Mouse (Mus musculus): ENCODE results near the gene Amh. TPM values are rescaled to one million over a fixed set of nuclear protein-coding genes. Genes with fewer than 3 reads are reported as not detected.

Amh gene
- polyA plus RNA-seq, 1 experiment from 2014 or later = 0.07 TPM

GRCm38 (mm10) chr10:80779565-80779964 is 25.5 kb upstream of the Amh start:
- H3K9ac ChIP-seq (replicated peaks; ENCODE audit: low read depth) = no peak overlapping the region
- ATAC-seq (no peak), DNase-seq (ENCODE audit: low spot score) (no peak)
- H3K4me2 ChIP-seq (replicated peaks; ENCODE audit: low read depth, low read length) = no peak overlapping the region
- no peak overlapping the region for H3K27ac ChIP-seq (ENCODE audit: low read length)
- H3K9me3 ChIP-seq (ENCODE audit: low read length) = no peaks in the 10 kb centered on the region
- no peaks in the 10 kb centered on the region for H3K27me3 ChIP-seq (replicated peaks; ENCODE audit: insufficient read depth, low read length)
- TF ChIP-seq CTCF (IDR thresholded peaks at IDR 0.05) (no peak), EP300 (IDR thresholded peaks at IDR 0.05) (no peak)
- H3K4me3 ChIP-seq (ENCODE audit: low read depth, low read length) = no peak overlapping the region
- no peaks in the 10 kb centered on the region for H3K4me1 ChIP-seq (ENCODE audit: insufficient read depth, low read depth, low read length)
- H3K36me3 ChIP-seq (ENCODE audit: insufficient read depth, low read length) = peaks cover 53% of the 10 kb centered on the region

DNA sequence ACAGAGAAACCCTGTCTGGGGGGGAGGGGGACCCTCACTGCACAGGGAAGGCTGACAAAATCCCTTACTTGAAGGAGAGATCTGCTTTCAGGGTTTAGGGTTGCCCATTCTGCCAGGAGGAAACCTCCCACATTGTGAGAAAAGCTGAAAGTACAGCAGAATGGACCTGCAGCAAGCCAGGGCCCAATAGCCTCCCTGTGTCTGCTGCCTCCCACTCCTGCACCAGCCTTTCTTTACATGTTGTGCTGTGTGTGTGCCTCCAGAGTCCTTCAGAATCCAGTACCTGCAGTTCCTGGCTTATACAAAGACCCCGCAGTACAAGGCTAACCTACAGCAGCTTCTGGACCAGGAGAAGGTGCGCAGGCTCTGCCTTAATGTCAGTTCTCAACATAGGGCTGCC is 20.7 kb upstream of the Amh start:
- Histone ChIP-seq H3K36me3 (ENCODE audit: insufficient read depth, low read length) (peaks cover 75% of the 10 kb centered on the region), H3K27me3 (replicated peaks; ENCODE audit: insufficient read depth, low read length) (no peaks in the 10 kb centered on the region), H3K9ac (replicated peaks; ENCODE audit: low read depth) (no peak overlapping the region), H3K4me1 (ENCODE audit: insufficient read depth, low read depth, low read length) (no peaks in the 10 kb centered on the region), H3K4me2 (replicated peaks; ENCODE audit: low read depth, low read length) (no peak overlapping the region), H3K9me3 (ENCODE audit: low read length) (no peaks in the 10 kb centered on the region), H3K4me3 (ENCODE audit: low read depth, low read length) (no peak overlapping the region), H3K27ac (ENCODE audit: low read length) (no peak overlapping the region)
- no peak for DNase-seq (ENCODE audit: low spot score)
- TF ChIP-seq EP300 (IDR thresholded peaks at IDR 0.05) (no peak), CTCF (IDR thresholded peaks at IDR 0.05) (no peak)
- 98% methylated on average over 2 of the region's 2 CpGs for WGBS
- no peak for ATAC-seq

DNA sequence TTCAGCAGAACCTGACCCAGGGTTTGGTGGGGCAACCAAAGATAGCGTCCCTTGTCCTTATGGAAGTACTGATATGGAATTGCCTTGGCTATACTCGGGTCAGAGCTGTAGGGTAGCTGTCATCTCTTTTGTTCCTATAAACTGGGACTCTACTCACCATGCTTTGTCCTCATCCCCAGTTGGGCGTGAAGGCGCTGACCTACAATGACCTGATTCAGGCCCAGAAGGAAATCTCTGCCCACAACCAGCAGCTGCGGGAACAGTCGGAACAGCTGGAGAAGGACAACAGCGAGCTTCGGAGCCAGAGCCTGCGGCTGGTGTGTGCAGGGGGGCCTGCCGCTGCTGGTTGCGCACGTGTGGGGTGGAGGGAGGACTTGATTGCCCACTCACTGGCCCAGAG is 20.2 kb upstream of the Amh start:
- Histone ChIP-seq H3K36me3 (ENCODE audit: insufficient read depth, low read length) (peaks cover 76% of the 10 kb centered on the region), H3K4me1 (ENCODE audit: insufficient read depth, low read depth, low read length) (no peaks in the 10 kb centered on the region), H3K27ac (ENCODE audit: low read length) (no peak overlapping the region), H3K9me3 (ENCODE audit: low read length) (no peaks in the 10 kb centered on the region), H3K4me3 (ENCODE audit: low read depth, low read length) (no peak overlapping the region), H3K9ac (replicated peaks; ENCODE audit: low read depth) (no peak overlapping the region), H3K27me3 (replicated peaks; ENCODE audit: insufficient read depth, low read length) (no peaks in the 10 kb centered on the region), H3K4me2 (replicated peaks; ENCODE audit: low read depth, low read length) (no peak overlapping the region)
- DNase-seq (ENCODE audit: low spot score) (no peak), ATAC-seq (no peak)
- no peak for TF ChIP-seq CTCF (IDR thresholded peaks at IDR 0.05)
- TF ChIP-seq EP300 (IDR thresholded peaks at IDR 0.05) = no peak
- 91% methylated on average over 12 of the region's 12 CpGs for WGBS

DNA sequence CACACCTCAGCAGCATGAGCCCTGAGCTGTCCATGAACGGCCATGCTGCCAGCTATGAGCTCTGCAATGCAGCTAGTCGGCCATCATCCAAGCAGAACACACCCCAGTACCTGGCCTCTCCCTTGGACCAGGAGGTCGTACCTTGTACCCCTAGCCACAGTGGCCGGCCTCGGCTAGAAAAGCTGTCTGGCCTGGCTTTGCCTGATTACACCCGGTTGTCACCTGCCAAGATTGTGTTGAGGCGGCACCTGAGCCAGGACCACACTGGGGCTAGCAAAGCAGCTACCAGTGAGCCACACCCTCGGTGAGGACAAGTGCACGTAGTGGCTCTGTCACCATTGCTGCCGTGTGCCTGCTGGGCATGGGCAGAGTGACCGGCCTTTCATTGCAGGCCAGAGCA is 19.1 kb upstream of the Amh start:
- no peak overlapping the region for H3K4me3 ChIP-seq (ENCODE audit: low read depth, low read length)
- H3K9me3 ChIP-seq (ENCODE audit: low read length) = no peaks in the 10 kb centered on the region
- H3K9ac ChIP-seq (replicated peaks; ENCODE audit: low read depth) = no peak overlapping the region
- H3K4me2 ChIP-seq (replicated peaks; ENCODE audit: low read depth, low read length) = no peak overlapping the region
- ATAC-seq (no peak), DNase-seq (ENCODE audit: low spot score) (no peak)
- 91% methylated on average over 11 of the region's 11 CpGs for WGBS
- no peak for TF ChIP-seq CTCF (IDR thresholded peaks at IDR 0.05)
- TF ChIP-seq EP300 (IDR thresholded peaks at IDR 0.05) = no peak
- peaks cover 82% of the 10 kb centered on the region for H3K36me3 ChIP-seq (ENCODE audit: insufficient read depth, low read length)
- H3K4me1 ChIP-seq (ENCODE audit: insufficient read depth, low read depth, low read length) = no peaks in the 10 kb centered on the region
- no peak overlapping the region for H3K27ac ChIP-seq (ENCODE audit: low read length)
- no peaks in the 10 kb centered on the region for H3K27me3 ChIP-seq (replicated peaks; ENCODE audit: insufficient read depth, low read length)

DNA sequence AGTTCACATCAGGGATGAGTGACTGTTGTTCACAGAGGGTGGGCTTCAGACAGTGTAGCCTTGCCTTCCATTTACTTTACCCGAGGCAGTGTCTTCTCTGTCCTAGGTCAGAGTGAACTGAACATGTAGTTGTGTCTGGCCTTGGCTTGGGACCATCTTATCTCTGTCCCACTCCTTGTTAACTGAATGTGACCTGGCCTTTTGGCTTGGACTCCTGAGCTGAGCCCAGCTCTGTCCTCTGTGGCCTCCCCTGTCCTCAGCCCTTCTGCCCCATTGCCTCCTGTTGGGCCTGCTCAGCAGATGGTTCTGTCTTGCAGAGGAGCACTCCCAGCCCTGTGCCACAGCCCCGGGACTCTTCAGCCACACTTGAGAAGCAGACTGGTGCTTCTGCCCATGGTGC is 17.5 kb upstream of the Amh start:
- no peak for DNase-seq (ENCODE audit: low spot score)
- Histone ChIP-seq H3K4me1 (ENCODE audit: insufficient read depth, low read depth, low read length) (no peaks in the 10 kb centered on the region), H3K4me2 (replicated peaks; ENCODE audit: low read depth, low read length) (no peak overlapping the region), H3K4me3 (ENCODE audit: low read depth, low read length) (no peak overlapping the region), H3K27me3 (replicated peaks; ENCODE audit: insufficient read depth, low read length) (no peaks in the 10 kb centered on the region), H3K9me3 (ENCODE audit: low read length) (no peaks in the 10 kb centered on the region), H3K27ac (ENCODE audit: low read length) (no peak overlapping the region), H3K9ac (replicated peaks; ENCODE audit: low read depth) (no peak overlapping the region), H3K36me3 (ENCODE audit: insufficient read depth, low read length) (peaks cover 74% of the 10 kb centered on the region)
- 72% methylated on average over 2 of the region's 2 CpGs for WGBS
- no peak for TF ChIP-seq EP300 (IDR thresholded peaks at IDR 0.05)
- TF ChIP-seq CTCF (IDR thresholded peaks at IDR 0.05) = no peak
- ATAC-seq = no peak

DNA sequence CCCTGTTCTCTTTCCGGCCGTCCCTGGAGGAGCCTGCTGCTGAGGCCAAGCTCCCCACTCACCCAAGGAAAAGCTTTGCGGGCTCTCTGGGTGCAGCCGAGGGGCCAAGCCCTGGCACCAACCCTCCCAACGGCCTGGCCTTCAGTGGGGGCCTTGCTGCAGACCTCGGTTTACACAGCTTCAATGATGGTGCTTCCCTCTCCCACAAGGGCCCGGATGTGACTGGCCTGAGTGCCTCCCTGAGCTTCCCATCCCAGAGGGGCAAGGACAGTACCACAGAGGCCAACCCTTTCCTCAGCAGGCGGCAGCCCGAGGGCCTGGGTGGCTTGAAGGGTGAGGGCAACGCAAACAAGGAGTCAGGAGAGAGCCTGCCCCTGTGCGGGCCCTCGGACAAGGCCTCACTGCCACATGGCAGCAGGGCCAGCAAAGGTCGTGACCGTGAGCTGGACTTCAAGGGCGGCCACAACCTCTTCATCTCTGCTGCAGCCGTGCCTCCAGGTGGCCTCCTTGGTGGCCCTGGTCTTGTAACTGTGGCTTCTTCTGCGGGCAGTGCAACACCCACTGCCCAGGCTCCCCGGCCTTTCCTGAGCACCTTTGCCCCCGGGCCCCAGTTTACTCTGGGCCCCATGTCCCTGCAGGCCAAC is 14.2 kb upstream of the Amh start:
- Histone ChIP-seq H3K27ac (ENCODE audit: low read length) (no peak overlapping the region), H3K4me1 (ENCODE audit: insufficient read depth, low read depth, low read length) (no peaks in the 10 kb centered on the region), H3K9ac (replicated peaks; ENCODE audit: low read depth) (no peak overlapping the region), H3K9me3 (ENCODE audit: low read length) (no peaks in the 10 kb centered on the region), H3K27me3 (replicated peaks; ENCODE audit: insufficient read depth, low read length) (no peaks in the 10 kb centered on the region), H3K36me3 (ENCODE audit: insufficient read depth, low read length) (peaks cover 51% of the 10 kb centered on the region), H3K4me3 (ENCODE audit: low read depth, low read length) (no peak overlapping the region), H3K4me2 (replicated peaks; ENCODE audit: low read depth, low read length) (no peak overlapping the region)
- 84% methylated on average over 19 of the region's 19 CpGs for WGBS
- DNase-seq (ENCODE audit: low spot score) = no peak
- ATAC-seq = no peak
- no peak for TF ChIP-seq CTCF (IDR thresholded peaks at IDR 0.05)
- TF ChIP-seq EP300 (IDR thresholded peaks at IDR 0.05) = no peak

All from lung, postnatal 0 days (tissue).